Mouse (Mus musculus) CH12.LX (cell line): ENCODE data around the gene Pogz. TPM values are rescaled to one million over a fixed set of nuclear protein-coding genes. Genes with fewer than 3 reads are reported as not detected.

Source experiments
- DNase-seq: peaks from one replicate; pipeline ENCODE4 v3.0.0-alpha.2; 2013; ENCODE audit errors: extremely low read depth
- H3K27ac ChIP-seq: 2 replicates; pipeline ENCODE4 v1.5.1; 2012; ENCODE audit warnings: low read depth, mild to moderate bottlenecking, control low read depth, moderate library complexity; ENCODE audit not compliant: insufficient read depth
- H3K27me3 ChIP-seq: replicated peaks from 2 replicates; pipeline ENCODE3; 2012; ENCODE audit warnings: inconsistent platforms
- H3K36me3 ChIP-seq, 2 experiments: replicated peaks in 1 of 2; 2 replicates each; pipeline versions ENCODE3 to v1.6.1; 2012; ENCODE audit warnings: inconsistent platforms in 1 of 2, low read length in 1 of 2, mild to moderate bottlenecking in 1 of 2, mixed read lengths in 1 of 2, moderate library complexity in 1 of 2; ENCODE audit not compliant: control insufficient read depth in 1 of 2, insufficient read depth in 1 of 2
- H3K4me1 ChIP-seq, 2 experiments: 2 replicates each; pipeline ENCODE4 v1.6.1; 2012; ENCODE audit warnings: inconsistent platforms in 1 of 2, moderate library complexity in 1 of 2; ENCODE audit not compliant: insufficient read depth in 2 of 2, control insufficient read depth in 1 of 2
- H3K4me2 ChIP-seq: 2 replicates; pipeline ENCODE4 v1.6.1; 2012; ENCODE audit warnings: low read depth, mild to moderate bottlenecking, control low read depth; ENCODE audit not compliant: poor library complexity, insufficient read depth, severe bottlenecking
- H3K4me3 ChIP-seq, 3 experiments: fragments of 150-350 bp in 1 of 3; sonication (generic) in 1 of 3; replicated peaks in 1 of 3; 2 replicates each; pipeline versions ENCODE3 to v1.5.1; 2011 to 2012; ENCODE audit warnings: low read depth in 2 of 3, low read length in 2 of 3, mild to moderate bottlenecking in 2 of 3, moderate library complexity in 2 of 3, control low read depth in 1 of 3, improper control_type of control experiment in 1 of 3, inconsistent platforms in 1 of 3, mixed read lengths in 1 of 3; ENCODE audit not compliant: poor library complexity in 1 of 3
- H3K79me2 ChIP-seq: replicated peaks from 2 replicates; pipeline ENCODE4 v1.6.1; 2012; ENCODE audit warnings: mild to moderate bottlenecking, moderate library complexity; ENCODE audit not compliant: control insufficient read depth, poor library complexity, insufficient read depth, severe bottlenecking; ENCODE audit errors: extremely low read depth
- H3K9ac ChIP-seq: 2 replicates; pipeline ENCODE4 v1.6.1; 2012; ENCODE audit warnings: low read depth, mild to moderate bottlenecking, control low read depth, moderate library complexity; ENCODE audit not compliant: insufficient read depth
- H3K9me3 ChIP-seq: replicated peaks from 2 replicates; pipeline ENCODE3; 2012; ENCODE audit warnings: low read length, inconsistent platforms, mixed read lengths
- CHD1 ChIP-seq: IDR thresholded peaks from 2 replicates; pipeline ENCODE4 v1.6.1; 2012; ENCODE audit warnings: low read depth, low read length, improper control_type of control experiment, inconsistent platforms
- CTCF ChIP-seq, 2 experiments: IDR thresholded peaks in 1 of 2; conservative IDR thresholded peaks in 1 of 2; 2 replicates each; pipeline ENCODE4 v1.5.1; 2011 to 2012; ENCODE audit warnings: low read depth in 2 of 2, low read length in 2 of 2, improper control_type of control experiment in 1 of 2, inconsistent platforms in 1 of 2, mild to moderate bottlenecking in 1 of 2, moderate library complexity in 1 of 2
- E2F4 ChIP-seq: IDR thresholded peaks from 2 replicates; pipeline ENCODE4 v1.6.1; 2011; ENCODE audit warnings: low read depth, low read length, improper control_type of control experiment; ENCODE audit not compliant: insufficient replicate concordance
- ETS1 ChIP-seq: conservative IDR thresholded peaks from 2 replicates; pipeline ENCODE4 v1.6.1; 2012; ENCODE audit warnings: low read depth, mild to moderate bottlenecking, inconsistent platforms, low read length, improper control_type of control experiment, moderate library complexity
- HCFC1 ChIP-seq: IDR thresholded peaks from 2 replicates; pipeline ENCODE4 v1.6.1; 2012; ENCODE audit warnings: low read depth, mild to moderate bottlenecking, inconsistent platforms, low read length, improper control_type of control experiment
- JUN ChIP-seq: IDR thresholded peaks from 2 replicates; pipeline ENCODE4 v1.6.1; 2011; ENCODE audit warnings: low read depth, mild to moderate bottlenecking, low read length, improper control_type of control experiment, moderate library complexity; ENCODE audit not compliant: insufficient read depth
- JUND ChIP-seq: conservative IDR thresholded peaks from 2 replicates; pipeline ENCODE4 v1.6.1; 2011; ENCODE audit warnings: low read depth, low read length, improper control_type of control experiment
- KAT2A ChIP-seq: IDR thresholded peaks from 2 replicates; pipeline ENCODE4 v1.6.1; 2012; ENCODE audit warnings: low read length, improper control_type of control experiment, inconsistent platforms; ENCODE audit not compliant: insufficient replicate concordance
- MAFK ChIP-seq: IDR thresholded peaks from 2 replicates; pipeline ENCODE4 v1.6.1; 2011; ENCODE audit warnings: low read length, improper control_type of control experiment; ENCODE audit not compliant: insufficient replicate concordance
- MAX ChIP-seq: IDR thresholded peaks from 2 replicates; pipeline ENCODE4 v1.6.1; 2011; ENCODE audit warnings: low read length, improper control_type of control experiment
- MAZ ChIP-seq: IDR thresholded peaks from 2 replicates; pipeline ENCODE4 v1.6.1; 2012; ENCODE audit warnings: low read depth, mild to moderate bottlenecking, inconsistent platforms, low read length, improper control_type of control experiment, moderate library complexity
- MXI1 ChIP-seq: IDR thresholded peaks from 2 replicates; pipeline ENCODE4 v1.6.1; 2011; ENCODE audit warnings: mild to moderate bottlenecking, low read depth, low read length, improper control_type of control experiment
- MYC ChIP-seq: IDR thresholded peaks from 2 replicates; pipeline ENCODE4 v1.6.1; 2011; ENCODE audit warnings: low read depth, mild to moderate bottlenecking, improper control_type of control experiment, low read length
- NELFE ChIP-seq: IDR thresholded peaks from 2 replicates; pipeline ENCODE4 v1.6.1; 2011; ENCODE audit warnings: low read depth, low read length, improper control_type of control experiment
- POLR2A ChIP-seq: IDR thresholded peaks from 2 replicates; pipeline ENCODE4 v1.6.1; 2011; ENCODE audit warnings: low read depth, mild to moderate bottlenecking, improper control_type of control experiment, low read length
- POLR2AphosphoS2 ChIP-seq: IDR thresholded peaks from 2 replicates; pipeline ENCODE4 v1.6.1; 2011; ENCODE audit warnings: low read depth, low read length, improper control_type of control experiment
- RCOR1 ChIP-seq: conservative IDR thresholded peaks from 2 replicates; pipeline ENCODE4 v1.6.1; 2012; ENCODE audit warnings: low read depth, mild to moderate bottlenecking, inconsistent platforms, low read length, improper control_type of control experiment
- SIN3A ChIP-seq: IDR thresholded peaks from 2 replicates; pipeline ENCODE4 v1.6.1; 2012; ENCODE audit warnings: low read length, improper control_type of control experiment, inconsistent platforms
- TBP ChIP-seq: conservative IDR thresholded peaks from 2 replicates; pipeline ENCODE4 v1.6.1; 2011; ENCODE audit warnings: low read depth, low read length, improper control_type of control experiment
- TCF12 ChIP-seq: IDR thresholded peaks from 2 replicates; pipeline ENCODE4 v1.6.1; 2014; ENCODE audit warnings: low read depth, mild to moderate bottlenecking, inconsistent platforms, low read length, improper control_type of control experiment
- UBTF ChIP-seq: IDR thresholded peaks from 2 replicates; pipeline ENCODE4 v1.6.1; 2012; ENCODE audit warnings: low read depth, mild to moderate bottlenecking, inconsistent platforms, low read length, improper control_type of control experiment, moderate library complexity
- ZMIZ1 ChIP-seq: IDR thresholded peaks from 2 replicates; pipeline ENCODE4 v1.6.1; 2012; ENCODE audit warnings: low read depth, mild to moderate bottlenecking, inconsistent platforms, low read length, improper control_type of control experiment
- ZNF384 ChIP-seq: IDR thresholded peaks from 2 replicates; pipeline ENCODE4 v1.6.1; 2012; ENCODE audit warnings: low read depth, low read length, improper control_type of control experiment, inconsistent platforms
- dilution Hi-C: fragments of 300-500 bp; cut with MboI; formaldehyde crosslinking; loops from 2 replicates; pipeline ENCODE4 v1.14.3; 2020; ENCODE audit warnings: low sequenced_read_pairs; ENCODE audit not compliant: extremely low pct_unique_long_range_greater_than_20kb, extremely low pct_ligation_motif_present
- in situ Hi-C: fragments of 300-500 bp; cut with MboI; formaldehyde crosslinking; loops from 3 replicates; pipeline ENCODE4 v1.14.3; 2019; ENCODE audit warnings: low sequenced_read_pairs, low pct_ligation_motif_present, low pct_unique_long_range_greater_than_20kb, mixed read lengths
- polyA plus RNA-seq: library from polyadenylated mRNA; unstranded; fragments of >175 nt; gene quantifications from 2 replicates; pipeline ENCODE4 v1.2.1, GENCODE M21; 2012; ENCODE audit warnings: low read depth; ENCODE audit not compliant: insufficient read length
- total RNA-seq, 2 experiments: library from RNA; depleted of rRNA; stranded (reverse); fragments of 300-350 nt in 1 of 2; fragments of >200 nt in 1 of 2; gene quantifications; 2 replicates each; pipeline ENCODE4 v1.2.3; 2012 to 2014

Pogz gene
- total and polyA plus RNA-seq, 3 experiments, result 7.7 to 23.4 (median 10.1) TPM

DNA sequence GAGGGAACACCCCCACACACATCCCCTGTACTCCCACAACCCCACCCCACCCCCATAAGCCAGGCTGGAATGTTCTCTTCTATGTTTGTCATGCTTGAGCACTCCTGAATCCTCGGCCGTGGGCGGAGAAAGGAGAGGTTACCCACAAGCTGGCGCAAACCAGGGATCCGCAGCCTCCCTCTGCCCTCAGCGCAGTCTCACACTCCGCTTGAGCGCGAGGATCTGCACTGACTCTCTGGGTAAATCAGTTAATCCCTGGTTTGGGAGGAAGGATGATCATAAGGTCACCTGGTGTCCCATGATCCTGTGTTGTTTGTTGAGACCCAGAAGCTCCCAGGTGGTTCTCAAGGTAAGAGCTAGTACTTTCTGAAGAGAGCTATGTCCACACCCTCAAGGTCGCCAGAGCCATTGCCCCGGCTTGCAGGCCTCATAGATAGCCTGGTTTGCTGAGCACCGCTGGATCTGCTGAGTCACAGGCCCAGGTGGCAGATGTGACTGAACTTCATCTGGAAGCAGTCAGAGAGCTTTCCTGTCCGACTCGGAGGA is 80.5 kb downstream of the Pogz start:
- no peaks in the 10 kb centered on the region for H3K27me3 ChIP-seq
- no peaks in the 10 kb centered on the region for H3K36me3 ChIP-seq
- H3K79me2 ChIP-seq, result no peaks in the 10 kb centered on the region
- TF ChIP-seq MAX (no peak), MAZ (no peak), CHD1 (no peak), RCOR1 (no peak)
- H3K4me3 ChIP-seq, result no peak overlapping the region
- no peak overlapping the region for H3K4me2 ChIP-seq
- DNase-seq, result peak; percentile 8
- no peak overlapping the region for H3K27ac ChIP-seq
- no peak overlapping the region for H3K9ac ChIP-seq
- H3K4me1 ChIP-seq, result peaks cover 14 to 22% of the 10 kb centered on the region in 2 experiments
- no peaks in the 10 kb centered on the region for H3K9me3 ChIP-seq
- in situ Hi-C loops (no loop called here), dilution Hi-C loops (no loop called here)

DNA sequence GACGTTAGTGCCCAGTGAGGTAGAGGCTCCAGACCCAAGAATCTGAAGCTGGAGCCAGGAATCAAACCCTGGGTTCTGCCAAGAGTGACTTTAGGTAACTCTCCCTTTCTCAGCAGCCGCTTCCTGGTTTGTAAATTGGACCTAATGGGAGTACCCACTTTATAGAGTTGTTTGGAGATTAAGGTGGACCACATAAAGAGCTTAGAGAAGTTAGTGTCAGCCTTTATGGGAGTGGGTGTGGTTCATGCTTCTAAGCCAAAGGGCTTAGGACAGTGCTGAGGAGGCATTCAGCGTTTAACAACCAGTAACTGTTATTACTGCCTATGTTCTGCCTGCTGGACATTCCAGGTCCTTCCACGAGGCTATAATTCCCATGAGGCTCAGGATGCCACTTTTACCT is 81.5 kb downstream of the Pogz start:
- Histone ChIP-seq H3K36me3 (no peaks in the 10 kb centered on the region), H3K27ac (no peak overlapping the region)
- in situ Hi-C loops, result no loop called here
- TF ChIP-seq ZMIZ1 (no peak), UBTF (no peak), E2F4 (no peak), ZNF384 (no peak), TCF12 (no peak), JUND (no peak), POLR2A (no peak)
- TF ChIP-seq, all 38 proteins: peak for 0
- dilution Hi-C loops, result no loop called here
- Histone ChIP-seq H3K4me2 (no peak overlapping the region), H3K79me2 (no peaks in the 10 kb centered on the region), H3K9me3 (no peaks in the 10 kb centered on the region), H3K4me1 (peaks cover 14 to 22% of the 10 kb centered on the region in 2 experiments), H3K4me3 (no peak overlapping the region), H3K9ac (no peak overlapping the region), H3K27me3 (peaks cover 1% of the 10 kb centered on the region)
- no peak for DNase-seq

GRCm38 (mm10) chr3:94921104-94921503 is 83.7 kb downstream of the Pogz start:
- H3K4me1 ChIP-seq, result peaks cover 10 to 18% of the 10 kb centered on the region in 2 experiments
- in situ Hi-C loops (no loop called here), dilution Hi-C loops (no loop called here)
- H3K9me3 ChIP-seq, result no peaks in the 10 kb centered on the region
- H3K9ac ChIP-seq, result no peak overlapping the region
- no peak overlapping the region for H3K27ac ChIP-seq
- H3K36me3 ChIP-seq, result no peaks in the 10 kb centered on the region
- H3K4me2 ChIP-seq, result no peak overlapping the region
- DNase-seq, result no peak
- no peaks in the 10 kb centered on the region for H3K79me2 ChIP-seq
- H3K4me3 ChIP-seq, result no peak overlapping the region
- TF ChIP-seq MYC, result no peak
- TF ChIP-seq TBP, result no peak
- TF ChIP-seq MAFK, result no peak
- no peak for TF ChIP-seq MXI1
- TF ChIP-seq CTCF (conservative IDR thresholded peaks at IDR 0.05 in 1 of 2, IDR thresholded peaks at IDR 0.05 in 1 of 2; ENCODE audit: low read depth in 2 of 2, low read length in 2 of 2), result no peak
- no peak for TF ChIP-seq E2F4
- no peak for TF ChIP-seq MAX
- TF ChIP-seq HCFC1, result no peak
- TF ChIP-seq JUN, result no peak
- TF ChIP-seq KAT2A, result no peak
- TF ChIP-seq TCF12, result no peak
- TF ChIP-seq POLR2A, result no peak
- no peak for TF ChIP-seq NELFE
- no peak for TF ChIP-seq ETS1
- TF ChIP-seq POLR2AphosphoS2, result no peak
- TF ChIP-seq SIN3A, result no peak
- peaks cover 3% of the 10 kb centered on the region for H3K27me3 ChIP-seq
